Mouse (Mus musculus) Muller cell, postnatal 12 days (primary cell): Measurements from ENCODE around the gene Hcfc1r1.

Experiments
- DNase-seq: peaks from one replicate; pipeline ENCODE4 v3.0.0-alpha.2; 2015; ENCODE audit errors: inconsistent ontology term

Hcfc1r1 gene

GRCm38 (mm10) chr17:23719455-23719854 is 46.1 kb downstream of the Hcfc1r1 start:
- no peak for DNase-seq

- DNase-seq = no peak
Measured at GRCm38 (mm10) chr17:23721886-23722285, 48.5 kb downstream of the Hcfc1r1 start.

GRCm38 (mm10) chr17:23722376-23723125 is 49.2 kb downstream of the Hcfc1r1 start, which contains the start of gene 1520401A03Rik:
Gene 1520401A03Rik, minus strand, starts transcription at chr17:23722783.
- no peak for DNase-seq
